Comparison of ENCODE assay signal across 30 mouse cellular contexts in the genomic region with DNA sequence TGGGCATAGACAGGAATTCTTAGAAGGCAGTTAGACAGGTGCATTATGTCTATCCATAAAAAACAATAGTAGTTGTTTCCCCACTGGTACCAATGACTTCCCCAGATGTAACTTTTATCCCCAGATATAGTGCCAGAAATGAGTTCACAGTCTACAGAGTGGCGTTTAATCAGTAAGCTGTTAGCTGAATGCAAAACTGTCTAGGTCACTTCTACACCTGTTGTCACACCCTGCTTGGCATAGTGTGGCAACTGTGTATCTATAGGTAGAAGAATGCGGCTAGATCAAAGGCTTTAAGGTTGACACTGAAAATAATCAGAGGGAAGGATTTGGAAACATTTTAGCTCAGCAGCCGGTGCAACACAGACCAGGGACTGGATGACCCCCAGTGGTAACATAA. TPM values are rescaled to one million over a fixed set of nuclear protein-coding genes. Genes with fewer than 3 reads are reported as not detected.
DNase-seq lines count a peak whose midpoint lies in the region; ATAC-seq and TF ChIP-seq lines count a peak whose summit lies in the region.
"Had no signal": no experiment of that assay in that cellular context is flagged by ENCODE, and none has a peak within 500 bp of the region (broad histone marks: within the 10 kb centered on the region; RNA-seq: fewer than 3 reads in every experiment).

No protein-coding gene starts in this region.

- H3K9ac ChIP-seq in kidney, embryonic 16.5 days (replicated peaks; ENCODE audit: low read length) = no peak overlapping the region
- no peak overlapping the region for H3K9ac ChIP-seq in liver, postnatal 0 days (replicated peaks)
- no peak overlapping the region for H3K9ac ChIP-seq in liver, embryonic 12.5 days
- no peak overlapping the region for H3K9ac ChIP-seq in intestine, embryonic 15.5 days
- no peak overlapping the region for H3K9ac ChIP-seq in stomach, embryonic 16.5 days (ENCODE audit: low read length)
- H3K9ac ChIP-seq: embryonic facial prominence, embryonic 12.5 days; forebrain, embryonic 15.5 days; heart, embryonic 12.5 days; hindbrain, embryonic 15.5 days; limb, embryonic 15.5 days; neural tube, embryonic 12.5 days had no signal

- H3K27ac ChIP-seq in kidney, adult 2 months (ENCODE audit: insufficient read depth, low read depth, low read length) = no peak overlapping the region
- no peak overlapping the region for H3K27ac ChIP-seq in kidney, embryonic 16.5 days (ENCODE audit: low read length)
- H3K27ac ChIP-seq in liver, postnatal 0 days (ENCODE audit: low read depth) = no peak overlapping the region
- no peak overlapping the region for H3K27ac ChIP-seq in liver, embryonic 12.5 days
- peak overlapping the region; percentile 3; the same call in 1 of the 2 replicates for H3K27ac ChIP-seq in intestine, embryonic 15.5 days
- peak overlapping the region; percentile 31; the same call in 1 of the 2 replicates for H3K27ac ChIP-seq in stomach, embryonic 16.5 days (ENCODE audit: low read length)
- H3K27ac ChIP-seq: embryonic facial prominence, embryonic 12.5 days; forebrain, embryonic 15.5 days; heart, adult 2 months; hindbrain, embryonic 15.5 days; kidney, postnatal 0 days; limb, embryonic 10.5 days; limb, embryonic 15.5 days; neural tube, embryonic 12.5 days had no signal

- H3K9me3 ChIP-seq in kidney, embryonic 16.5 days (ENCODE audit: low read length) = no peaks in the 10 kb centered on the region
- H3K9me3 ChIP-seq in liver, postnatal 0 days (ENCODE audit: low read length) = 0 out of 2 replicates have a peak, but pooled peaks cover 3% of the 10 kb centered on the region
- no peaks in the 10 kb centered on the region for H3K9me3 ChIP-seq in liver, embryonic 12.5 days (replicated peaks)
- H3K9me3 ChIP-seq in intestine, embryonic 15.5 days = no peaks in the 10 kb centered on the region
- no peaks in the 10 kb centered on the region for H3K9me3 ChIP-seq in stomach, embryonic 16.5 days (replicated peaks; ENCODE audit: control insufficient read depth, low read length)
- H3K9me3 ChIP-seq: embryonic facial prominence, embryonic 12.5 days; forebrain, embryonic 15.5 days; heart, embryonic 12.5 days; hindbrain, embryonic 15.5 days; limb, embryonic 10.5 days; limb, embryonic 15.5 days; midbrain, embryonic 10.5 days; neural tube, embryonic 12.5 days had no signal

- no peak for TF ChIP-seq POLR2A in kidney, adult 2 months (IDR thresholded peaks at IDR 0.05; ENCODE audit: low read depth, low read length)

- no peak for TF ChIP-seq CTCF in kidney, adult 2 months (conservative IDR thresholded peaks at IDR 0.05; ENCODE audit: insufficient read depth, insufficient read length, low read depth, low read length)
- TF ChIP-seq CTCF in liver, postnatal 0 days (IDR thresholded peaks at IDR 0.05; ENCODE audit: low read depth) = peak; percentile 18; the same call in 1 of the 2 replicates

- WGBS in kidney, adult 2 months = 56% methylated on average over 3 of the region's 3 CpGs
- 66% methylated on average over 3 of the region's 3 CpGs for WGBS in kidney, embryonic 16.5 days
- WGBS in liver, postnatal 0 days (ENCODE audit: insufficient replicate concordance) = 55% methylated on average over 3 of the region's 3 CpGs
- 58% methylated on average over 3 of the region's 3 CpGs for WGBS in liver, embryonic 12.5 days (ENCODE audit: insufficient replicate concordance)
- WGBS in intestine, embryonic 15.5 days = 49% methylated on average over 3 of the region's 3 CpGs
- WGBS in stomach, embryonic 16.5 days = 45% methylated on average over 3 of the region's 3 CpGs

- no peak for ATAC-seq in kidney, embryonic 16.5 days (ENCODE audit: low FRiP score, low TSS enrichment)
- peak; percentile 56 for ATAC-seq in liver, postnatal 0 days
- ATAC-seq in liver, embryonic 12.5 days = no peak
- ATAC-seq in intestine, embryonic 15.5 days = peak; percentile 75
- no peak for ATAC-seq in stomach, embryonic 16.5 days (ENCODE audit: insufficient read depth, low FRiP score)
- ATAC-seq: CD4-positive, CD25-positive, alpha-beta regulatory T cell, adult 4 months; forebrain, embryonic 15.5 days; midbrain, embryonic 16.5 days had no signal

- H3K36me3 ChIP-seq in kidney, adult 2 months (ENCODE audit: control insufficient read depth, insufficient read depth, low read length) = no peaks in the 10 kb centered on the region
- H3K36me3 ChIP-seq in kidney, embryonic 16.5 days (ENCODE audit: insufficient read depth, low read length) = no peaks in the 10 kb centered on the region
- H3K36me3 ChIP-seq in liver, postnatal 0 days (replicated peaks; ENCODE audit: insufficient read depth, low read length) = no peaks in the 10 kb centered on the region
- no peaks in the 10 kb centered on the region for H3K36me3 ChIP-seq in liver, embryonic 12.5 days
- H3K36me3 ChIP-seq in intestine, embryonic 15.5 days = no peaks in the 10 kb centered on the region
- H3K36me3 ChIP-seq in stomach, embryonic 16.5 days (ENCODE audit: control insufficient read depth, insufficient read depth, low read length) = no peaks in the 10 kb centered on the region
- H3K36me3 ChIP-seq: embryonic facial prominence, embryonic 12.5 days; forebrain, embryonic 15.5 days; heart, embryonic 12.5 days; hindbrain, embryonic 15.5 days; limb, embryonic 10.5 days; limb, embryonic 15.5 days; midbrain, embryonic 10.5 days; neural tube, embryonic 12.5 days had no signal

- H3K4me2 ChIP-seq in kidney, embryonic 16.5 days (replicated peaks; ENCODE audit: low read depth, low read length) = no peak overlapping the region
- no peak overlapping the region for H3K4me2 ChIP-seq in liver, postnatal 0 days (ENCODE audit: low read depth, low read length)
- no peak overlapping the region for H3K4me2 ChIP-seq in liver, embryonic 12.5 days
- H3K4me2 ChIP-seq in intestine, embryonic 15.5 days (replicated peaks) = no peak overlapping the region
- H3K4me2 ChIP-seq in stomach, embryonic 16.5 days (ENCODE audit: low read depth, low read length) = no peak overlapping the region
- H3K4me2 ChIP-seq: embryonic facial prominence, embryonic 12.5 days; forebrain, embryonic 15.5 days; heart, embryonic 12.5 days; hindbrain, embryonic 15.5 days; limb, embryonic 15.5 days; neural tube, embryonic 12.5 days had no signal

- peak; percentile 58 for DNase-seq in kidney, adult 2 months
- DNase-seq in liver, postnatal 0 days = no peak
- DNase-seq in heart, postnatal 36 days = no peak
- DNase-seq in layer of hippocampus, postnatal 36 days = no peak
- DNase-seq: adrenal gland, postnatal 14 days; cerebellum, adult 11 months; cerebellum, adult 9-10 months; cerebellum, postnatal 36 days; embryo, embryonic 11 days; heart, adult 2 months; kidney, adult 11 months; lung, adult 2 months; lung, postnatal 14 days; right cerebral cortex, adult 18-20 months had no signal

- no peak overlapping the region for H3K4me3 ChIP-seq in kidney, adult 2 months (ENCODE audit: insufficient read depth, low read depth, low read length)
- H3K4me3 ChIP-seq in kidney, embryonic 16.5 days (ENCODE audit: low read length) = no peak overlapping the region
- no peak overlapping the region for H3K4me3 ChIP-seq in liver, postnatal 0 days (ENCODE audit: low read depth, low read length)
- H3K4me3 ChIP-seq in liver, embryonic 12.5 days = no peak overlapping the region
- no peak overlapping the region for H3K4me3 ChIP-seq in intestine, embryonic 15.5 days (replicated peaks)
- H3K4me3 ChIP-seq in stomach, embryonic 16.5 days (replicated peaks; ENCODE audit: low read length) = no peak overlapping the region
- H3K4me3 ChIP-seq: embryonic facial prominence, embryonic 12.5 days; forebrain, embryonic 15.5 days; heart, adult 2 months; heart, embryonic 12.5 days; hindbrain, embryonic 15.5 days; limb, embryonic 10.5 days; limb, embryonic 15.5 days; midbrain, embryonic 10.5 days; myocyte; neural tube, embryonic 12.5 days had no signal

- H3K27me3 ChIP-seq in kidney, adult 2 months (replicated peaks; ENCODE audit: control insufficient read depth, insufficient read depth, low read length) = no peaks in the 10 kb centered on the region
- no peaks in the 10 kb centered on the region for H3K27me3 ChIP-seq in kidney, embryonic 16.5 days (ENCODE audit: insufficient read depth, low read length)
- H3K27me3 ChIP-seq in liver, postnatal 0 days (ENCODE audit: insufficient read depth, low read length) = no peaks in the 10 kb centered on the region
- no peaks in the 10 kb centered on the region for H3K27me3 ChIP-seq in liver, embryonic 12.5 days (replicated peaks)
- H3K27me3 ChIP-seq in intestine, embryonic 15.5 days (replicated peaks) = no peaks in the 10 kb centered on the region
- H3K27me3 ChIP-seq in stomach, embryonic 16.5 days (ENCODE audit: control insufficient read depth, insufficient read depth, low read length) = no peaks in the 10 kb centered on the region
- H3K27me3 ChIP-seq: embryonic facial prominence, embryonic 12.5 days; forebrain, embryonic 15.5 days; hindbrain, embryonic 15.5 days; limb, embryonic 15.5 days; neural tube, embryonic 12.5 days had no signal

- TF ChIP-seq EP300 in liver, postnatal 0 days (IDR thresholded peaks at IDR 0.05; ENCODE audit: low read depth) = no peak

- peaks cover 4% of the 10 kb centered on the region; the same call in 1 of the 2 replicates for H3K4me1 ChIP-seq in kidney, adult 2 months (ENCODE audit: control insufficient read depth, insufficient read depth, low read length)
- peaks cover 6% of the 10 kb centered on the region; the same call in 1 of the 2 replicates for H3K4me1 ChIP-seq in kidney, embryonic 16.5 days (ENCODE audit: insufficient read depth, low read length)
- H3K4me1 ChIP-seq in liver, postnatal 0 days (ENCODE audit: insufficient read depth) = 0 out of 2 replicates have a peak, but pooled peaks cover 2% of the 10 kb centered on the region
- H3K4me1 ChIP-seq in liver, embryonic 12.5 days = no peaks in the 10 kb centered on the region
- H3K4me1 ChIP-seq in intestine, embryonic 15.5 days (replicated peaks) = no peaks in the 10 kb centered on the region
- H3K4me1 ChIP-seq in stomach, embryonic 16.5 days (ENCODE audit: control insufficient read depth, insufficient read depth, low read length) = 0 out of 2 replicates have a peak, but pooled peaks cover 8% of the 10 kb centered on the region
- H3K4me1 ChIP-seq: heart, embryonic 12.5 days; hindbrain, embryonic 15.5 days; neural tube, embryonic 12.5 days had no signal

- intact Hi-C loops in heart, postnatal 36 days (cut with DNase I) = no loop called here

RNA-seq across cellular contexts. Expression of a gene that starts 29.8 kb away (rescaled TPM):
- 20.3 and 28.2 TPM in 2 replicates for polyA plus RNA-seq in kidney, adult 2 months (2012; rRNA removed)
- polyA plus RNA-seq in kidney, embryonic 16.5 days (2015; fragmentation: Nextera tagmentation; extraction: Ambion mirVana) = 117 and 118 TPM in 2 replicates
- polyA plus RNA-seq in liver, postnatal 0 days (2015; fragmentation: Nextera tagmentation; extraction: Ambion mirVana) = 32.8 and 37.4 TPM in 2 replicates
- polyA plus RNA-seq in liver, embryonic 12.5 days (2016; fragmentation: Nextera tagmentation; extraction: Ambion mirVana) = 77.6 and 78.0 TPM in 2 replicates
- 100 and 101 TPM in 2 replicates for polyA plus RNA-seq in intestine, embryonic 15.5 days (2015; fragmentation: Nextera tagmentation; extraction: Ambion mirVana)
- 96.5 and 99.5 TPM in 2 replicates for polyA plus RNA-seq in stomach, embryonic 16.5 days (2015; fragmentation: Nextera tagmentation; extraction: Ambion mirVana)
- 10 to 100 TPM; 18.7 to 21.4 TPM for total RNA-seq in heart, postnatal 36 days (2021)
- 10 to 100 TPM; 35.7 to 36.7 TPM for total RNA-seq in layer of hippocampus, postnatal 36 days (2021)

Comparison
In these comparisons a context has a peak if more than half of its experiments do, and no peak if none do; other contexts are left out.
1. ATAC-seq: peak in liver, postnatal 0 days (single experiment) and intestine, embryonic 15.5 days (single experiment); none in kidney, embryonic 16.5 days (single experiment), liver, embryonic 12.5 days (single experiment) and stomach, embryonic 16.5 days (single experiment).
2. H3K27ac ChIP-seq: peak in intestine, embryonic 15.5 days (single experiment) and stomach, embryonic 16.5 days (single experiment); none in kidney, adult 2 months (single experiment), kidney, embryonic 16.5 days (single experiment), liver, postnatal 0 days (single experiment) and liver, embryonic 12.5 days (single experiment).